Mouse (Mus musculus): ENCODE measurements around the gene Bpifb1. TPM values are rescaled to one million over a fixed set of nuclear protein-coding genes. Genes with fewer than 3 reads are reported as not detected.

Gene Bpifb1
- total RNA-seq, 2 experiments from 2014 or later: 0.27 to 0.37 TPM

Other genes starting within 250 kb of the Bpifb1 start
- not detected for gene Bpifa6, start 215.9 kb upstream of the Bpifb1 start, total RNA-seq (2021)
- not detected for gene Bpifa2, start 182.6 kb upstream of the Bpifb1 start, total RNA-seq (2021)
- not detected for gene Bpifa3, start 60.5 kb upstream of the Bpifb1 start, total RNA-seq (2021)
- not detected for gene Bpifa1, start 47.9 kb upstream of the Bpifb1 start, total RNA-seq (2021)
- not detected for gene Bpifa5, start 28.2 kb upstream of the Bpifb1 start, total RNA-seq (2021)
- gene Bpifb5, start 32.9 kb downstream of the Bpifb1 start, total RNA-seq (2021): not detected
- not detected for gene Bpifb9a, start 67.0 kb downstream of the Bpifb1 start, total RNA-seq (2021)
- not detected for gene Bpifb9b, start 116.4 kb downstream of the Bpifb1 start, total RNA-seq (2021)
- 10 to 100 TPM; 11.8 to 13.5 TPM for gene Cdk5rap1, start 182.2 kb downstream of the Bpifb1 start, total RNA-seq (2021)
- 10 to 100 TPM; 31.4 to 31.9 TPM for gene Snta1, start 217.3 kb downstream of the Bpifb1 start, total RNA-seq (2021)
- gene Cbfa2t2, start 245.7 kb downstream of the Bpifb1 start, total RNA-seq (2021): 10 to 100 TPM; 40.5 to 52.0 TPM